ENCODE assay signal across 9 mouse cellular contexts in the genomic region with DNA sequence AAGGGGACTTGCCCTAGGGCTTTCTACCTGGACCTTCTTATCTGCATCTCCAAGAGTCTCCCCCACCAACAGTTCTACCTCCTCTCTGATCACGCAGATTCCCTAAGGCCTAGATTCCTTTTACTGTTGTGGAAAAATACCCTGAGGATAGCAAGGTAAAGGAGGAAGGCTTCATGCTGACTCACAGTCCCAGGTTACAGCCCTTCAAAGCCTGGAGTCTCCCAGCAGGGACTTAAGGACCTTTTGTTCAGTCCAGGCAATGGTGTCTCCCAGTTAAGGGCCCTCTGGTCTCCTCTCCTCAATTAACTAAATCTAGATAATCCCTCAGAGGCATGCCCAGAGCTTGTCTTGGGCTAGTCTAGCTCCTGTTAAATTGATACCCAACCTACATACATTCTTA. TPM values are rescaled to one million over a fixed set of nuclear protein-coding genes. Genes with fewer than 3 reads are reported as not detected.
DNase-seq lines count a peak whose midpoint lies in the region; ATAC-seq lines count a peak whose summit lies in the region.
"Had no signal": no experiment of that assay in that cellular context is flagged by ENCODE, and none has a peak within 500 bp of the region (broad histone marks: within the 10 kb centered on the region; RNA-seq: fewer than 3 reads in every experiment).

No protein-coding gene starts in this region.

- no peaks in the 10 kb centered on the region for H3K36me3 ChIP-seq in kidney, embryonic 15.5 days
- H3K36me3 ChIP-seq in embryonic facial prominence, embryonic 13.5 days = no peaks in the 10 kb centered on the region
- H3K36me3 ChIP-seq in limb, embryonic 10.5 days = no peaks in the 10 kb centered on the region
- H3K36me3 ChIP-seq in neural tube, embryonic 13.5 days = no peaks in the 10 kb centered on the region

- no peak for ATAC-seq in kidney, embryonic 15.5 days (replicated peaks; ENCODE audit: low FRiP score)
- no peak for ATAC-seq in embryonic facial prominence, embryonic 13.5 days (ENCODE audit: insufficient number of reproducible peaks, insufficient read depth, low FRiP score, low TSS enrichment, low read depth)
- no peak for ATAC-seq in neural tube, embryonic 13.5 days (ENCODE audit: low read depth)

- H3K27me3 ChIP-seq in kidney, embryonic 15.5 days = no peaks in the 10 kb centered on the region
- no peaks in the 10 kb centered on the region for H3K27me3 ChIP-seq in embryonic facial prominence, embryonic 13.5 days
- H3K27me3 ChIP-seq in limb, embryonic 10.5 days (ENCODE audit: low read depth, poor library complexity, severe bottlenecking) = no peaks in the 10 kb centered on the region
- H3K27me3 ChIP-seq in neural tube, embryonic 13.5 days = no peaks in the 10 kb centered on the region

- WGBS in kidney, embryonic 15.5 days = 50% methylated on average over 1 of the region's 1 CpGs
- WGBS in embryonic facial prominence, embryonic 13.5 days = 28% methylated on average over 1 of the region's 1 CpGs
- 55% methylated on average over 1 of the region's 1 CpGs for WGBS in limb, embryonic 10.5 days
- WGBS in neural tube, embryonic 13.5 days = 40% methylated on average over 1 of the region's 1 CpGs

- no peaks in the 10 kb centered on the region for H3K9me3 ChIP-seq in kidney, embryonic 15.5 days (replicated peaks)
- H3K9me3 ChIP-seq in embryonic facial prominence, embryonic 13.5 days = no peaks in the 10 kb centered on the region
- H3K9me3 ChIP-seq in limb, embryonic 10.5 days (replicated peaks) = no peaks in the 10 kb centered on the region
- H3K9me3 ChIP-seq in neural tube, embryonic 13.5 days = no peaks in the 10 kb centered on the region

- peak overlapping the region; percentile 97 for H3K27ac ChIP-seq in kidney, embryonic 15.5 days
- H3K27ac ChIP-seq in embryonic facial prominence, embryonic 13.5 days = peak overlapping the region; percentile 91
- H3K27ac ChIP-seq in limb, embryonic 10.5 days = peak overlapping the region; percentile 95
- H3K27ac ChIP-seq in neural tube, embryonic 13.5 days (replicated peaks) = peak overlapping the region; percentile 97

- peaks cover 26% of the 10 kb centered on the region for H3K4me1 ChIP-seq in kidney, embryonic 15.5 days
- peaks cover 22% of the 10 kb centered on the region for H3K4me1 ChIP-seq in embryonic facial prominence, embryonic 13.5 days
- H3K4me1 ChIP-seq in limb, embryonic 10.5 days = peaks cover 21% of the 10 kb centered on the region
- H3K4me1 ChIP-seq in neural tube, embryonic 13.5 days (replicated peaks) = peaks cover 21% of the 10 kb centered on the region

- H3K4me2 ChIP-seq in kidney, embryonic 15.5 days = peak overlapping the region; percentile 70
- H3K4me2 ChIP-seq in embryonic facial prominence, embryonic 13.5 days = peak overlapping the region; percentile 59
- peak overlapping the region; percentile 56 for H3K4me2 ChIP-seq in neural tube, embryonic 13.5 days

- no peak for DNase-seq in kidney, postnatal 10 days
- no peak for DNase-seq in limb, embryonic 10.5 days (ENCODE audit: low spot score)
- no peak for DNase-seq in spleen, adult 12 weeks (ENCODE audit: low spot score)
- DNase-seq in frontal cortex, postnatal 36 days (ENCODE audit: low spot score in 2 of 2) = no peak
- no peak for DNase-seq in MN1 (ENCODE audit: low spot score)

- H3K4me3 ChIP-seq in kidney, embryonic 15.5 days (replicated peaks) = peak overlapping the region; percentile 41; the same call in 1 of the 2 replicates
- peak overlapping the region; percentile 35 for H3K4me3 ChIP-seq in embryonic facial prominence, embryonic 13.5 days
- H3K4me3 ChIP-seq in limb, embryonic 10.5 days = peak overlapping the region; percentile 49; the same call in 1 of the 2 replicates
- no peak overlapping the region for H3K4me3 ChIP-seq in neural tube, embryonic 13.5 days

- H3K9ac ChIP-seq in kidney, embryonic 15.5 days = no peak overlapping the region
- 0 out of 2 replicates have a peak overlapping the region, but pooled peaks have one; percentile 75 for H3K9ac ChIP-seq in embryonic facial prominence, embryonic 13.5 days
- H3K9ac ChIP-seq in neural tube, embryonic 13.5 days = peak overlapping the region; percentile 75

RNA-seq across cellular contexts. Expression of a gene that starts 8.5 kb away (rescaled TPM):
- polyA plus RNA-seq in kidney, embryonic 15.5 days (2015; fragmentation: Nextera tagmentation; extraction: Ambion mirVana) = 0.77 and 0.90 TPM in 2 replicates
- polyA plus RNA-seq in embryonic facial prominence, embryonic 13.5 days (2015; fragmentation: Nextera tagmentation; extraction: Ambion mirVana) = 0.52 TPM in 1 of 2 replicates, not detected in the other
- polyA plus RNA-seq in limb, embryonic 10.5 days (2016; fragmentation: Nextera tagmentation; extraction: Ambion mirVana) = not detected in 2 replicates
- not detected in 2 replicates for polyA plus RNA-seq in neural tube, embryonic 13.5 days (2015; fragmentation: Nextera tagmentation; extraction: Ambion mirVana)
- polyA plus RNA-seq: myocyte had no signal

RNA-seq across cellular contexts. Expression of a gene that starts 19.8 kb away (rescaled TPM):
- polyA plus RNA-seq in kidney, embryonic 15.5 days (2015; fragmentation: Nextera tagmentation; extraction: Ambion mirVana) = 48.1 and 49.6 TPM in 2 replicates
- 48.7 and 49.4 TPM in 2 replicates for polyA plus RNA-seq in embryonic facial prominence, embryonic 13.5 days (2015; fragmentation: Nextera tagmentation; extraction: Ambion mirVana)
- 72.2 and 76.4 TPM in 2 replicates for polyA plus RNA-seq in limb, embryonic 10.5 days (2016; fragmentation: Nextera tagmentation; extraction: Ambion mirVana)
- 58.2 and 67.6 TPM in 2 replicates for polyA plus RNA-seq in neural tube, embryonic 13.5 days (2015; fragmentation: Nextera tagmentation; extraction: Ambion mirVana)

RNA-seq across cellular contexts. Expression of a gene that starts 30.9 kb away (rescaled TPM):
- polyA plus RNA-seq in kidney, embryonic 15.5 days (2015; fragmentation: Nextera tagmentation; extraction: Ambion mirVana) = 0.45 TPM in 1 of 2 replicates, not detected in the other
- polyA plus RNA-seq in embryonic facial prominence, embryonic 13.5 days (2015; fragmentation: Nextera tagmentation; extraction: Ambion mirVana) = 0.37 TPM in 1 of 2 replicates, not detected in the other
- 0.26 and 0.83 TPM in 2 replicates for polyA plus RNA-seq in limb, embryonic 10.5 days (2016; fragmentation: Nextera tagmentation; extraction: Ambion mirVana)
- not detected in 2 replicates for polyA plus RNA-seq in neural tube, embryonic 13.5 days (2015; fragmentation: Nextera tagmentation; extraction: Ambion mirVana)
- polyA plus RNA-seq: myocyte had no signal

RNA-seq across cellular contexts. Expression of a gene that starts 38.7 kb away (rescaled TPM):
- 13.7 TPM in 2 replicates for polyA plus RNA-seq in kidney, embryonic 15.5 days (2015; fragmentation: Nextera tagmentation; extraction: Ambion mirVana)
- polyA plus RNA-seq in embryonic facial prominence, embryonic 13.5 days (2015; fragmentation: Nextera tagmentation; extraction: Ambion mirVana) = 9.2 and 10.2 TPM in 2 replicates
- 16.1 and 16.8 TPM in 2 replicates for polyA plus RNA-seq in limb, embryonic 10.5 days (2016; fragmentation: Nextera tagmentation; extraction: Ambion mirVana)
- 8.7 and 11.0 TPM in 2 replicates for polyA plus RNA-seq in neural tube, embryonic 13.5 days (2015; fragmentation: Nextera tagmentation; extraction: Ambion mirVana)

RNA-seq across cellular contexts. Expression of a gene that starts 38.7 kb away (rescaled TPM):
- polyA plus RNA-seq in kidney, embryonic 15.5 days (2015; fragmentation: Nextera tagmentation; extraction: Ambion mirVana) = 47.1 and 49.3 TPM in 2 replicates
- 56.5 TPM in 2 replicates for polyA plus RNA-seq in embryonic facial prominence, embryonic 13.5 days (2015; fragmentation: Nextera tagmentation; extraction: Ambion mirVana)
- 55.1 and 55.4 TPM in 2 replicates for polyA plus RNA-seq in limb, embryonic 10.5 days (2016; fragmentation: Nextera tagmentation; extraction: Ambion mirVana)
- polyA plus RNA-seq in neural tube, embryonic 13.5 days (2015; fragmentation: Nextera tagmentation; extraction: Ambion mirVana) = 44.7 and 47.7 TPM in 2 replicates
